9 mouse cellular contexts compared by ENCODE assay signal in the genomic region with DNA sequence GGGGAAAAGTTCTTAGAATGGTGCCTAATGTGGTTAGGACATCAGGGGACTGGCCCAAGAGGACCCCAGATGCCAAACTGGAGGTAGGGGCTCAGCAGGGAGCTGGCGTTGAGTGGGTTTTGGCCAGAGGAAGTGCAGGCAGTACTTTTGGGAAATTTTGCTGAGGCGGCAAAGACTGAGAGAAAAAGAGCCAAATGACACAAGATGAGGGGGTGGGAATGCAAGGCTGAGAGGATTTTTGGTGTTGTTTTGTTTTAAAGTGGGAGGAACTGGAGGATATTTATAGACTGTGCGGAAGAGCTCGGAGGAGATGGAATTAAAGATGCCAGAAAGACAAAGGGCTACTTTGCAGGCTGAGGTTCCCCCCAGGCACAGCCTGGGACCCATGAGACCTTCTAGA. TPM values are rescaled to one million over a fixed set of nuclear protein-coding genes. Genes with fewer than 3 reads are reported as not detected.
A peak's percentile ranks its signal among the peaks of the same experiment; 100 is the strongest.
DNase-seq lines count a peak whose midpoint lies in the region; ATAC-seq lines count a peak whose summit lies in the region.
"Had no signal": no experiment of that assay in that cellular context is flagged by ENCODE, and none has a peak within 500 bp of the region (broad histone marks: within the 10 kb centered on the region; RNA-seq: fewer than 3 reads in every experiment).

No protein-coding gene starts in this region.

- peak overlapping the region; percentile 36; the same call in 1 of the 2 replicates for H3K27ac ChIP-seq in embryonic facial prominence, embryonic 12.5 days

- H3K9me3 ChIP-seq in embryonic facial prominence, embryonic 12.5 days, result no peaks in the 10 kb centered on the region
- H3K9me3 ChIP-seq: limb, embryonic 15.5 days had no signal

- WGBS in embryonic facial prominence, embryonic 12.5 days, result 67% methylated on average over 4 of the region's 4 CpGs

- peaks cover 9% of the 10 kb centered on the region; the same call in 1 of the 2 replicates for H3K4me1 ChIP-seq in embryonic facial prominence, embryonic 12.5 days

- peak; percentile 49 for DNase-seq in cerebellum, adult 11-12 months
- DNase-seq in layer of hippocampus, postnatal 10 days (ENCODE audit: low spot score in 2 of 2), result peak; percentile 10 to 24
- DNase-seq in layer of hippocampus, adult 9-11 months, result no peak
- DNase-seq in lung, postnatal 4 days, result peak; percentile 32 to 41
- no peak for DNase-seq in frontal cortex, postnatal 14 days (ENCODE audit: low spot score in 2 of 2)
- DNase-seq in B cell, adult 2 months, result no peak

- no peak overlapping the region for H3K4me3 ChIP-seq in embryonic facial prominence, embryonic 12.5 days
- H3K4me3 ChIP-seq: limb, embryonic 15.5 days had no signal

- no peaks in the 10 kb centered on the region for H3K27me3 ChIP-seq in embryonic facial prominence, embryonic 12.5 days
- H3K27me3 ChIP-seq: limb, embryonic 15.5 days had no signal

- H3K9ac ChIP-seq in embryonic facial prominence, embryonic 12.5 days, result no peak overlapping the region
- H3K9ac ChIP-seq: limb, embryonic 15.5 days had no signal

- no peak for ATAC-seq in cerebellum, adult (ENCODE audit: insufficient number of reproducible peaks, low FRiP score, low TSS enrichment)
- ATAC-seq in embryonic facial prominence, embryonic 12.5 days (ENCODE audit: insufficient number of reproducible peaks, insufficient read depth, low FRiP score, low TSS enrichment), result no peak

- H3K4me2 ChIP-seq in embryonic facial prominence, embryonic 12.5 days (replicated peaks), result no peak overlapping the region

- peaks cover 29% of the 10 kb centered on the region for H3K36me3 ChIP-seq in embryonic facial prominence, embryonic 12.5 days

RNA-seq across cellular contexts. Expression of a gene that starts 1.4 kb away (rescaled TPM):
- 1 to 10 TPM; 6.5 to 8.9 TPM for total RNA-seq in layer of hippocampus, postnatal 10 days (2021)
- 39.2 and 45.1 TPM in 2 replicates for polyA plus RNA-seq in embryonic facial prominence, embryonic 12.5 days (2016; fragmentation: Nextera tagmentation; extraction: Ambion mirVana)

RNA-seq across cellular contexts. Expression of a gene that starts 1.5 kb away (rescaled TPM):
- total RNA-seq in layer of hippocampus, postnatal 10 days (2021), result 1 to 10 TPM in 1 of 2 experiments, under 1 TPM in 1; 0.58 to 2.0 TPM
- polyA plus RNA-seq in embryonic facial prominence, embryonic 12.5 days (2016; fragmentation: Nextera tagmentation; extraction: Ambion mirVana), result 0.64 and 1.2 TPM in 2 replicates

RNA-seq across cellular contexts. Expression of a gene that starts 16.8 kb away (rescaled TPM):
- total RNA-seq in layer of hippocampus, postnatal 10 days (2021), result 10 to 100 TPM; 64.1 to 69.0 TPM
- 39.8 and 41.8 TPM in 2 replicates for polyA plus RNA-seq in embryonic facial prominence, embryonic 12.5 days (2016; fragmentation: Nextera tagmentation; extraction: Ambion mirVana)

Comparison
In these comparisons a context has a peak if more than half of its experiments do, and no peak if none do; other contexts are left out.
1. DNase-seq: peak in cerebellum, adult 11-12 months (single experiment), layer of hippocampus, postnatal 10 days (2 of 2) and lung, postnatal 4 days (2 of 2); none in layer of hippocampus, adult 9-11 months (single experiment), frontal cortex, postnatal 14 days (0 of 2) and B cell, adult 2 months (0 of 2).